Mouse (Mus musculus): ENCODE results near the gene Mfsd4b5. TPM values are rescaled to one million over a fixed set of nuclear protein-coding genes. Genes with fewer than 3 reads are reported as not detected.

Mfsd4b5 gene
- 0.46 and 0.74 TPM in 2 replicates for polyA plus RNA-seq (2012; rRNA removed)

GRCm38 (mm10) chr10:39986466-39986865 lies at the start of gene Mfsd4b5:
TSS of gene Mfsd4b5 (minus strand) at chr10:39986646.
- no peaks in the 10 kb centered on the region for H3K36me3 ChIP-seq (ENCODE audit: control insufficient read depth, insufficient read depth, low read length)
- no peak within 1 kb of the TSS for H3K27ac ChIP-seq (ENCODE audit: insufficient read depth, low read depth, low read length)
- H3K4me1 ChIP-seq (ENCODE audit: control insufficient read depth, insufficient read depth, insufficient read length, low read length), result no peaks in the 10 kb centered on the region
- no peaks in the 10 kb centered on the region for H3K27me3 ChIP-seq (ENCODE audit: control insufficient read depth, insufficient read depth, low read length)
- H3K4me3 ChIP-seq (ENCODE audit: low read depth, low read length), result no peak within 1 kb of the TSS
- TF ChIP-seq CTCF (IDR thresholded peaks at IDR 0.05; ENCODE audit: extremely low read depth, insufficient read length, insufficient replicate concordance, low read depth, low read length) (no peak), POLR2A (IDR thresholded peaks at IDR 0.05; ENCODE audit: low read depth, low read length) (no peak)
- WGBS, result 70% methylated on average over 12 of the region's 12 CpGs

DNA sequence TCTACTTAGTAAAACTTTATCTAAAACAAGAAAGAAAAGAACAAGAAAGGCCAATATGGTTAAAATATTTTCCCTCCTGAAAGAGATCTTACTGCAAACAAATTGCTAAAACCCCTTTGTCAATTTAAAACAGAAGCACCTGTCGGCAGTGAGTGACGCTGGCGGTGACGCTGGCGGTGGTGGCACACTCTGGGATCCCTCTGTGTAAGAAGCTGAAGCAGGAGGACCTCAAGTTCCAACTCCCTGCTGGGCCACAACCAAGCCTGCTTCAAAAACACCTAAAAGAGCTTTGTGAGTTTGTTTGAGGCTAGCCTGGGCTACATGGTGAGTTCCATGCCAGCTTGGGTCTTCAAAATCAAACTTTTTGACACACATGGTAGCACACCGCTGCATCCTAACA lies 48.5 kb upstream of the Mfsd4b5 start:
- H3K4me1 ChIP-seq (ENCODE audit: control insufficient read depth, insufficient read depth, insufficient read length, low read length), result no peaks in the 10 kb centered on the region
- peaks cover 19% of the 10 kb centered on the region for H3K36me3 ChIP-seq (ENCODE audit: control insufficient read depth, insufficient read depth, low read length)
- TF ChIP-seq POLR2A (IDR thresholded peaks at IDR 0.05; ENCODE audit: low read depth, low read length), result no peak
- no peak overlapping the region for H3K27ac ChIP-seq (ENCODE audit: insufficient read depth, low read depth, low read length)
- H3K4me3 ChIP-seq (ENCODE audit: low read depth, low read length), result no peak overlapping the region
- WGBS, result 94% methylated on average over 6 of the region's 6 CpGs
- no peaks in the 10 kb centered on the region for H3K27me3 ChIP-seq (ENCODE audit: control insufficient read depth, insufficient read depth, low read length)

- Histone ChIP-seq H3K36me3 (ENCODE audit: control insufficient read depth, insufficient read depth, low read length) (peaks cover 16% of the 10 kb centered on the region), H3K4me3 (ENCODE audit: low read depth, low read length) (no peak overlapping the region), H3K4me1 (ENCODE audit: control insufficient read depth, insufficient read depth, insufficient read length, low read length) (no peaks in the 10 kb centered on the region), H3K27me3 (ENCODE audit: control insufficient read depth, insufficient read depth, low read length) (no peaks in the 10 kb centered on the region), H3K27ac (ENCODE audit: insufficient read depth, low read depth, low read length) (no peak overlapping the region)
- WGBS, result 82% methylated on average over 2 of the region's 2 CpGs
- TF ChIP-seq CTCF (IDR thresholded peaks at IDR 0.05; ENCODE audit: extremely low read depth, insufficient read length, insufficient replicate concordance, low read depth, low read length), result no peak
- TF ChIP-seq POLR2A (IDR thresholded peaks at IDR 0.05; ENCODE audit: low read depth, low read length), result no peak
Measured at GRCm38 (mm10) chr10:40032897-40033296, 46.5 kb upstream of the Mfsd4b5 start.

GRCm38 (mm10) chr10:40030716-40031115 lies 44.3 kb upstream of the Mfsd4b5 start:
- Histone ChIP-seq H3K27me3 (ENCODE audit: control insufficient read depth, insufficient read depth, low read length) (no peaks in the 10 kb centered on the region), H3K36me3 (ENCODE audit: control insufficient read depth, insufficient read depth, low read length) (peaks cover 11% of the 10 kb centered on the region), H3K4me3 (ENCODE audit: low read depth, low read length) (no peak overlapping the region), H3K27ac (ENCODE audit: insufficient read depth, low read depth, low read length) (no peak overlapping the region), H3K4me1 (ENCODE audit: control insufficient read depth, insufficient read depth, insufficient read length, low read length) (no peaks in the 10 kb centered on the region)
- TF ChIP-seq CTCF (IDR thresholded peaks at IDR 0.05; ENCODE audit: extremely low read depth, insufficient read length, insufficient replicate concordance, low read depth, low read length) (no peak), POLR2A (IDR thresholded peaks at IDR 0.05; ENCODE audit: low read depth, low read length) (no peak)
- 97% methylated on average over 6 of the region's 6 CpGs for WGBS

DNA sequence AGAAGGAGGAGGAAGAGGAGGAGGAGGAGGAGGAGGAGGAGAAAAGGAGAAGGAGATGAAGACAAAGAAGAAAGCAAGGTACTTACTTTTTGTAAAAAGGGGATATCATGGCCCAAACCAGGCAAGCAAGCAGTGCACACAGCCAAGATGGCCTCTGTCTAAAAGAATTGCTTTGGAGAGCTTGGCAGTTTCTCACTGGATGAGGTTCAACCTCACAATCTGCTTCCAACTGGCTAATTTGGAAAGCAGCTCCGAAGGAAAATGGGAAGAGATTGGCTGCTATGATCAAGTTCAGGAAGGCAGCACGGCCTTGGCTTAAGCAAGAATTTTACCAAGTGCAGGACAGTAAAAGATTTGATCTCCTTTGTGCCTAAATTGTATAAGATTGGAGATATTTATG lies 43.2 kb upstream of the Mfsd4b5 start:
- Histone ChIP-seq H3K27ac (ENCODE audit: insufficient read depth, low read depth, low read length) (no peak overlapping the region), H3K4me1 (ENCODE audit: control insufficient read depth, insufficient read depth, insufficient read length, low read length) (no peaks in the 10 kb centered on the region; the same call in 1 of the 2 replicates), H3K4me3 (ENCODE audit: low read depth, low read length) (no peak overlapping the region), H3K27me3 (ENCODE audit: control insufficient read depth, insufficient read depth, low read length) (no peaks in the 10 kb centered on the region), H3K36me3 (ENCODE audit: control insufficient read depth, insufficient read depth, low read length) (peaks cover 4% of the 10 kb centered on the region; the same call in 1 of the 2 replicates)
- 81% methylated on average over 2 of the region's 2 CpGs for WGBS
- TF ChIP-seq CTCF (IDR thresholded peaks at IDR 0.05; ENCODE audit: extremely low read depth, insufficient read length, insufficient replicate concordance, low read depth, low read length), result no peak

DNA sequence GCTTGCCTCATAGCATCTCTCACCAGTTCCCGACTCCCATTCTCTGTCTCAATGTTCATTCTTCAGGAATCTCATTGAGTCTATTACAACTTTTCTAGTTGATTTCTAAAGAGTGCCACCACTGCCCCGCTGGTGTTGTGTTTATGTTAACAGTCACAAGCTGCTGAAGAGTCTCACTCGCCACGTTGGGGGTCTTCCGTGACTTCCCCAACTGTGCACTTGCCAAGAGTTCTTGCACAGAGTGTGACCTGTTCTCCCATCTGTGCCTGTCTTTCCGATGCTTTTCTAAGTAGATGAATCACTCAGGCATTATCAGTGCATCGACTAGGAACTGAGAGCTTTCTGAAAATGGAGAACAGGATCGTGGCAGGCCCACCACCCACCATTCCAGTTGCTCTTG lies 41.6 kb upstream of the Mfsd4b5 start:
- TF ChIP-seq CTCF (IDR thresholded peaks at IDR 0.05; ENCODE audit: extremely low read depth, insufficient read length, insufficient replicate concordance, low read depth, low read length) (no peak), POLR2A (IDR thresholded peaks at IDR 0.05; ENCODE audit: low read depth, low read length) (no peak)
- no peak overlapping the region for H3K4me3 ChIP-seq (ENCODE audit: low read depth, low read length)
- 0 out of 2 replicates have a peak, but pooled peaks cover 1% of the 10 kb centered on the region for H3K27me3 ChIP-seq (ENCODE audit: control insufficient read depth, insufficient read depth, low read length)
- no peaks in the 10 kb centered on the region for H3K36me3 ChIP-seq (ENCODE audit: control insufficient read depth, insufficient read depth, low read length)
- WGBS, result 85% methylated on average over 8 of the region's 8 CpGs
- H3K27ac ChIP-seq (ENCODE audit: insufficient read depth, low read depth, low read length), result no peak overlapping the region
- H3K4me1 ChIP-seq (ENCODE audit: control insufficient read depth, insufficient read depth, insufficient read length, low read length), result no peaks in the 10 kb centered on the region; the same call in 1 of the 2 replicates

- Histone ChIP-seq H3K4me3 (ENCODE audit: low read depth, low read length) (no peak overlapping the region), H3K27me3 (ENCODE audit: control insufficient read depth, insufficient read depth, low read length) (0 out of 2 replicates have a peak, but pooled peaks cover 2% of the 10 kb centered on the region), H3K27ac (ENCODE audit: insufficient read depth, low read depth, low read length) (no peak overlapping the region), H3K36me3 (ENCODE audit: control insufficient read depth, insufficient read depth, low read length) (no peaks in the 10 kb centered on the region), H3K4me1 (ENCODE audit: control insufficient read depth, insufficient read depth, insufficient read length, low read length) (no peaks in the 10 kb centered on the region; the same call in 1 of the 2 replicates)
- 93% methylated on average over 5 of the region's 5 CpGs for WGBS
- TF ChIP-seq POLR2A (IDR thresholded peaks at IDR 0.05; ENCODE audit: low read depth, low read length), result no peak
- TF ChIP-seq CTCF (IDR thresholded peaks at IDR 0.05; ENCODE audit: extremely low read depth, insufficient read length, insufficient replicate concordance, low read depth, low read length), result no peak
Measured at GRCm38 (mm10) chr10:40026546-40026945, 40.1 kb upstream of the Mfsd4b5 start.
